Mouse (Mus musculus) thymus, postnatal 4 days (tissue): ENCODE measurements around the gene Pald1.

Experiments
- DNase-seq: peaks from one replicate; pipeline ENCODE4 v3.0.0; 2021

The Pald1 gene

GRCm38 (mm10) chr10:61364431-61364830 is 18.9 kb downstream of the Pald1 start:
- no peak for DNase-seq

- DNase-seq = no peak
These were observed 20.3 kb downstream of the Pald1 start for GRCm38 (mm10) chr10:61362992-61363391.

- DNase-seq = no peak
These were observed 20.8 kb downstream of the Pald1 start for GRCm38 (mm10) chr10:61362483-61362882.

GRCm38 (mm10) chr10:61360667-61361066 is 22.7 kb downstream of the Pald1 start:
- DNase-seq = no peak

- no peak for DNase-seq
These were observed 23.9 kb downstream of the Pald1 start for GRCm38 (mm10) chr10:61359411-61359810.

GRCm38 (mm10) chr10:61357658-61358057 is 25.7 kb downstream of the Pald1 start:
- DNase-seq = no peak

- no peak for DNase-seq
These were observed 26.8 kb downstream of the Pald1 start for GRCm38 (mm10) chr10:61356568-61356967.

- peak; percentile 64 for DNase-seq
These were observed 27.2 kb downstream of the Pald1 start for GRCm38 (mm10) chr10:61356095-61356494.

- DNase-seq = no peak
These were observed 27.7 kb downstream of the Pald1 start for GRCm38 (mm10) chr10:61355611-61356010.

GRCm38 (mm10) chr10:61351216-61351615 is 32.1 kb downstream of the Pald1 start:
- no peak for DNase-seq

GRCm38 (mm10) chr10:61346374-61346773 is 37.0 kb downstream of the Pald1 start:
- DNase-seq = no peak

GRCm38 (mm10) chr10:61345179-61345578 is 38.2 kb downstream of the Pald1 start:
- no peak for DNase-seq

GRCm38 (mm10) chr10:61343950-61344349 is 39.4 kb downstream of the Pald1 start:
- DNase-seq = peak; percentile 88

- no peak for DNase-seq
These were observed 40.6 kb downstream of the Pald1 start for GRCm38 (mm10) chr10:61342750-61343149.

GRCm38 (mm10) chr10:61341557-61341956 is 41.8 kb downstream of the Pald1 start:
- peak; percentile 89 for DNase-seq

- DNase-seq = no peak
These were observed 42.3 kb downstream of the Pald1 start for GRCm38 (mm10) chr10:61341045-61341444.

GRCm38 (mm10) chr10:61340247-61340646 is 43.1 kb downstream of the Pald1 start:
- no peak for DNase-seq

GRCm38 (mm10) chr10:61339216-61339615 is 44.1 kb downstream of the Pald1 start:
- peak; percentile 47 for DNase-seq

GRCm38 (mm10) chr10:61337665-61338064 is 45.7 kb downstream of the Pald1 start:
- DNase-seq = no peak

- no peak for DNase-seq
These were observed 46.7 kb downstream of the Pald1 start for GRCm38 (mm10) chr10:61336592-61336991.

GRCm38 (mm10) chr10:61336137-61336536 is 47.2 kb downstream of the Pald1 start:
- DNase-seq = peak; percentile 93

- DNase-seq = no peak
These were observed 48.8 kb downstream of the Pald1 start for GRCm38 (mm10) chr10:61334545-61334944.

GRCm38 (mm10) chr10:61331046-61331445 is 52.3 kb downstream of the Pald1 start:
- no peak for DNase-seq

- DNase-seq = no peak
These were observed 54.4 kb downstream of the Pald1 start for GRCm38 (mm10) chr10:61328927-61329326.

GRCm38 (mm10) chr10:61327545-61327944 is 55.8 kb downstream of the Pald1 start:
- DNase-seq = no peak
